Mouse (Mus musculus) heart, adult 8-10 months (tissue): ENCODE data around the gene Tmcc2. TPM values are rescaled to one million over a fixed set of nuclear protein-coding genes. Genes with fewer than 3 reads are reported as not detected.

ENCODE experiments used
- DNase-seq: peaks from one replicate; pipeline ENCODE4 v3.0.0; 2022; ENCODE audit warnings: low spot score
- total RNA-seq, 4 experiments: library from RNA; stranded (reverse); gene quantifications; 2 replicates each; pipeline ENCODE4 v1.2.4; 2022

Tmcc2 gene
- total RNA-seq, 4 experiments from 2014 or later: 27.5 to 31.3 (median 28.9) TPM

DNA sequence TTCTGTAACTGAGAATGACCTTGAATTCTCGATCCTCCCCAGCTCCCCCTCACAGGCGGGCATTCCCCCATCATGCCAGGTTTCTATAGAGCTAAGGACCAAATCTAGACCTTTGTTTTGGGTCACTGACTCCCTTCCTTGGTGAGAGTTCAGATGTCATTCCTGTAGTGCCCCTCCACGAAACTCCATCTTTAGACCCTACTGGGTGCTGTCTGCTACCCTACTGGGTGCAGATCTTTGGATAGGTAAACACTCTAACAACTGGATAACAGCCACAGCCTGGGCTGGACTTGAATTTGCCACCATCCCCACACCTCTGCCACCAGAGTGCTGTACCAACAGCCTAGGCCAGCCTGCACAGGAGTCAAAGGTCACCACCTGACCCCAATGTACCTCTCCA, 48.6 kb downstream of the Tmcc2 start:
- no peak for DNase-seq

DNA sequence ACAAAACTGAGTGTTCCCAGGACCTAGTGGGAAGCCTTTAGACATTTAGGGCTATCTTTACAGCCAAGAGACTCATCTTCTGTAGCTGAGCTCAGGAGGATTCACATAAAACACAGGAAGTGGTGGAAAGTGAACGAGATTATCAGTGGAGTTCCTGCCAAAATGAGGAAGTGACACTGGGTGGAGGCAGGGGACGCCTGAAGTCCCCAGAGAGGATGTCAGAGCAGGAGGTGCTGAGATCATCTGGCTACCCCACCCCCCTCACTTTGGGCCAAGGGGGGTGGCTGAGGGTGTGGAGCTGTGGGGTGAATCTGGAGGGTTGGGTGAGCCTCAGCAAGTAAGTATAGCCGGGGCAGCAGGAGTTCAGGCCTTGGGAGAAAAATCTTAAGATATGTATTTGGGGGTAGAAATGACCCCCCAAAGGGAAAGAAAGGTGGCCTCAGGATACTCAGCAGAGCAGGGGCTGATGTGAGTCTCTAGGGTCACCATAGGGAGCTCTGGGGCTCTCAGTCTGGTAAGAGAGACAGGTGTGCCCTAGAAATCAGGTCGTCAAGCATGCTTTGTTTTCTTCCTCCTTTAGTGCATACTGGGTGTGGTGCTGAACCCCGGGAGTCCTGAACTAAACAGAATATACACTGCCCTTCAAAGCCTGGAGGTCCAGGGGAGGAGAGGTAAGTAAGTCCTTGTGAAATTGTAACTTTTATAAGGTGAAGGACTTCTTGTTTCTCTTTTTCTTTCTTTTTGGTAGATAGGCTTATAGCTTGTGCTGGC, 49.2 kb downstream of the Tmcc2 start:
- DNase-seq: peak; percentile 85

DNA sequence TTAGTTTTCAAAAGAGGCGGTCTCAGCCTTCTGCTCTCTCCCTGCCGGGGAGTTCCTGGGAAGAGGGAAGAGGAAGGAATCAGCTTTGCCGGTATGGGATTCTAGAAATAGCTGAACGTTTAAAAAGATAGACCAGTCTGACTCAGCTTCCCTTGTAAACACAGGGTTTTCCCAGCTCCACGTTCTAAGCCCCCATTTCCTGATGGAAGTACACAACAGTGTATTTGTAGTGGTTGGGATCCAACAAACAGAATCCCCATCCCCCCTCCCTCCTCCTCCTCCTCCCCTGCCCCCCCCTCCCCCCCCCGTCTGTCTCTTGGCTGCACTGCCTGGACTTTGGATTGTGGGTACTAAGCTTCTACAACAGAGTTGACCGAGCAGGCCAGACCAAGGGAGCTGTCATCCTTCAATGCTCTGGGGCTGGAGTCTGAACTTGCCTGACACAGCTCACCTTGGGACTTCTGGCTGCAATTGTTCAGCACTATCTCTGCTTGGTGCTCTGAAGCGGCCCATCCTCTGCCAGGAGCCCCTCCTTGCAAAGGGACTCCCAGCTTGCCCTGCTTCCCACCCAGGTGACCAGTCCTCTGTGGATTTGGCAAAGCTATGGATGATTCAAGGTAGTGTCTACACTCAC, 52.9 kb downstream of the Tmcc2 start:
- DNase-seq: peak; percentile 74

DNA sequence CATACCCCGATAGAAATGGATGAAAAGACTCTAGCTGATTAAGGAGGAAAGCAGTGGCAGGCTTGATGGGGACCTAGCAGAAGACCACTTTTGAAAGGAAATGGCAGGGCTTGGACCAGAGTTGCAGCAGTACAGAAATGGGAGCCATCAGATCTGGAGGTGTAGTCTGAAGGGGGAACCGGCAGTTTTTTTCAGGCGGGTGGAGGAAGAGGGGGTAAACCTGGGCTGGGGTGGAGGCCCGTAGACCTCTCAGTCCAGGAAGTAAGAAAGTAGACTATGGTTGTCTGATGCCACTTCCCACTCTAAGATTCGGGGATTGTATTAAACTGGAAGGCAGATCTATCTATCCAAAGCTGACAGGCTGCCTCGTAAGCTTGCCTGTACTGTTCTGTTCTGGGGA, 54.2 kb downstream of the Tmcc2 start:
- DNase-seq: no peak

DNA sequence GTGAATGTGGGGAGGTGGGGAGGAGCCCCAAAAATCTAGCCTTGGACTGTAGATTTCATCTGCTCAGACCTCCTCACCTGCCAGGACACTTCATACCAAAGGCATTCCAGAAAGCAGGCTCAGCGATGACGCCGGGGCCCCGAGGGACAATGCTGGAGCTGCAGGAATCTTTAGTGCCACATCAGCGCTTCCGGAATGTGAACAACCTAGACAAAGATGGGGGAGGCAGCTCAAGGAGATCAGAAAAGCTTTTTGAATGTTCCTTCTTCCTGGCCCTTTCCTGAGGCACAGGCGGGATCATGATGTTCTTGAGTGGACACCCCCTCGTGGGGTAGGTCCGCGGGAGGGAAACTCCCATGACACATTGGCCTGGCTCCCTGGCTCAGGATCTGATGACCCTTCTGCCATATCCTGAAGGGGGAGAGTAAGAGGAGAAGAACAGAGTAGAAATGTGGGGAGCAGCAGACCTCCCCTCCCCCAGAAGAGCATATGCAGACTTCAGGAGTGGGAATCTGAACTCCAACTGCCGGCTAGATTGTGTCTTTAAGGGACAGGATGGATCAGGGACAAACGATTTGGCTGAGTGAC, 55.6 kb downstream of the Tmcc2 start:
- DNase-seq: peak; percentile 65

DNA sequence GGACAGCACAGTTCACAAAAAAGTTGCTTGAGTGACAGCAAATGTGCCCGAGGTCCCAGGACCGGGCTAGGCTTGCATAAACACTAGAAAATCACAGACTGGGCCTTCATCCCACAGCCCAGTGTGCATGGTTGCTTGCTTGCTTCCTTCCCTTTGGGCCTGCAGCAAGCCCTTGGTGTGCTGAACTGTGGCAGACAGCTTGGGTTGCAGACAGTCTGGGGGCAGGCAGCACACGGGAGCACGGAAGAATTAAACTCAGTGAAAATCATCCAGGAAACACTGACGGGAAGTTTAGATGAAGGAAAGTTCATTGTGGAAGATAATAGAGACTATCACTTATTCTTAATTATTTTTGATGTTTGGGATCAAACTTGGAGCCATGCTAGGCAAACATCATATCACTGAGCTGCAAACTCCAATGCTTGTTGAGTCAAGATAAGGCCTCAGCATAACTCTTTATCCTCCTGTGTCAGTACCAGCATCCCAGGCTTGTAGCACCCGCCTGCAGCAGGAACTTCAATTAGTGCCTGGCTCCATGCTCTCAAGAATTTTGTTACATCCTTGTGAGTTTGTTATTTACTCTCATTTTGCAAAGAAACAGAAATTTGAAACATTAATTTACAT, 56.8 kb downstream of the Tmcc2 start:
- DNase-seq: no peak

DNA sequence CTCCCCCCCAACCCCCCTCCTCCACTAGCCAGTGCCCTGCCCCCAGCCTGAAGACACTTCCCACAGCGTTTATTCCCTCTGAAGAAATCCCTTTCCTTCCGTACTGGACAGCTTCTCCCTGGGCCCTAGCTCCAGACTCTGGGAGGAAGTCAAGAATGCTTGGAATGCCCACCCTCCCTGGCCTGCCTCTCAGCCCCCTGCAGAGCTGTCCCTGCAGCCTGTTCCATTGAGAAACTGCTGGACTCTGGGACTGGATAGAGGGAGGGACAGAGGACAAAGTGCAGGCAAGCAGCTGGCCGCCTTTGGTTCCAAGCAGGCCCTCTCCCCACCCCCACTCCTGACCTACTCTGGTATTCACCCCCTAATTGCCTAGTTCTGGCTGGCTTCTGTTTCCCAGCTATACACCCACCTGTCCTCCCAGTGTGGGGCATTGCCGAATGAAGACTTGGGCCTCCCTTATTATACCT, 57.4 kb downstream of the Tmcc2 start:
- DNase-seq: peak; percentile 76

DNA sequence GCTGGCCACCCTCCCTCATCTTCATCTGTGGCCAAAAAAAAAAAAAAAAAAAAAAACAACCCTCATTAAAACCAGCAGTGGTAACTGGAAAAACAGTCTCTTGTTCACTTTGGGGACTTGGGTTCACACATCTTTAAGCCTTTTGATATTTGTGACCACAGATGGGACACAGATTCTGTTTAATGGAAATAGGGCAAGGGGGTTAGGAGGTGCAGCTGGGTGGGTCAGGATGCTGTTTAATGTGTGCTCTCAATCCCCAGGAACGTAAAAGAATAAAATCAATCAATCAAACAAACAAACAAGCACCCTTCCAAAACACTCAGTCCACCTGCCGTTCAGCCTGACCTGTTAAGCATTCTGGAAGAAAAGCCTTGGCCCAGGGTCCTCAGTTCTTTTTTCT, 57.9 kb downstream of the Tmcc2 start:
- no peak for DNase-seq

DNA sequence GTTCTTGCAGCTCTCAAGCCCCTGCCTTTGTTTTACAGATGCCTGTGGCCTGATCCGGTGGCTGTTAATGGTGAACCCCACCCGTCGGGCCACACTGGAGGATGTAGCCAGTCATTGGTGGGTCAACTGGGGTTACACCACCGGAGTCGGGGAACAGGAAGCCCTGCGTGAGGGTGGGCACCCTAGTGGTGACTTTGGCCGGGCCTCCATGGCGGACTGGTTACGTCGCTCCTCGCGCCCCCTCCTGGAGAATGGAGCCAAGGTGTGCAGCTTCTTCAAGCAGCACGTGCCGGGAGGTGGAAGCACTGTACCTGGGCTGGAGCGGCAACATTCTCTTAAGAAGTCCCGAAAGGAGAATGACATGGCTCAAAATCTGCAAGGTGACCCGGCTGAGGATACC, 59.8 kb downstream of the Tmcc2 start:
- DNase-seq: no peak

DNA sequence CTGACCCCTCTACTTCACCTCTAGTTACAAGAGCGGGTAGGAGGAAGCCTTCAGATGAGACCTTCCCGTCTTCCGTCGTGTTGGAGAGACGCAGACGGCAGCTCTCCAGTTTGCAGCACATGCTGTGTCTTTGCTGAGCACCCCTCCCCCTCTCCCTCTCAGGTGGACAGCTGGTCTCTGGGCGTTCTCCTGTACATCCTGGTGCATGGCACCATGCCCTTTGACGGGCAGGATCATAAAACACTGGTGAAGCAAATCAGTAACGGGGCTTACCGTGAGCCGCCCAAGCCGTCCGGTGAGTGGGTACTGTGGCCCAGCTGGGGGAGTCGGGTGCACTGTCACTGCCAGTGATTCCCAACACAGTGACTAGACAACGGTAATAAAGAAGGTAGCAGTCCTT, 60.7 kb downstream of the Tmcc2 start:
- DNase-seq: no peak

DNA sequence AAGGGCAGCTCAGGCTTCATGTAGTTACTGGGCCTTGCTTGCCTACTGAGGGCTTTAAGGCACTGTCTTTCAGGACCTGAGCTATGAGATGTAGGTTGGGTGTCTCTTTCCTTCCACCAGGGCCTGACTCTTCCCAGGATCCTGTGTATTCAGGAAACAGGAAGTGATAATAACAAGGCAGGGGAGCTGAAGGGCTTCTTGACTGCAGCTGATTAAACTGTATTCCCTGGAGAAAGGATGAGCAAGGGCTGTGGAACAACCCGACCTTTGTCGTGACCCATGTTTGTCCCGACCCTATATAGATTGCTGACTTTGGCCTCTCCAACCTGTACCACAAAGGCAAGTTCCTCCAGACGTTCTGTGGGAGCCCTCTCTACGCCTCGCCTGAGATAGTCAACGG, 61.4 kb downstream of the Tmcc2 start:
- DNase-seq: no peak

DNA sequence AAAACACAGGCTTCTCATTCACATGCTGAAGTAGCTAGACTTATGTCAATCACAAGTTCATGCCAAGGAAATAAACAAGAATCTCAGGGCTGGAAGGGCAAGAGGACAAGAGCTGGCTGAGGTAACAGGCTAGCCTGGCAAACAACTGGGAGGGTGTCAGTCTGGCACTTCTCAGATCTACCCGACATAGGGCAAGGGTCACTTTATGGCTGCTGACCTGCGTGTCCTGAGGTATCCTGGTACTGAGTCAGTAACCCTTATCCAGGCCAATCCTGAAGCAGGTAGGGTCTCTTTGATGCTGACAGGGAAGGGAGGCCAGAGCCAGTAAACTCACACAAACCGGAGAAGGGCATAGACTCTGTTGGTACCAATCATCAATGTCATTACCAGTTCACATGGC, 62.5 kb downstream of the Tmcc2 start:
- DNase-seq: no peak

DNA sequence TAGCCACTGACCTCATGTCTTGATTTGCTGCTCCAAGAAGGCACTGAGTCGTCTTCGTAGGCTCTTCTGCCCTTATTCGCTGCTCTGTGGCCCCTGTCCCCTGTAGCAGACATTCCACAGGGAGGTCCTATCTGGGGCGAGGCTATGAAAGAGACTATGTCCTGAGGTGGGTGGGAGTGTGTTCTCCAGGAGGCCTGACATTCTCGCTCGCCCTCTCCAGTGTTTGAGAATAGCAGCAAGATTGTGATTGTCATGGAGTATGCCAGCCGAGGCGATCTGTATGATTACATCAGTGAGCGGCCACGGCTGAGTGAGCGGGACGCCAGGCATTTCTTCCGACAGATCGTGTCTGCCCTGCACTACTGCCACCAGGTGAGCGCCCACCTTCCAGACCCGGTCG, 63.6 kb downstream of the Tmcc2 start:
- no peak for DNase-seq

DNA sequence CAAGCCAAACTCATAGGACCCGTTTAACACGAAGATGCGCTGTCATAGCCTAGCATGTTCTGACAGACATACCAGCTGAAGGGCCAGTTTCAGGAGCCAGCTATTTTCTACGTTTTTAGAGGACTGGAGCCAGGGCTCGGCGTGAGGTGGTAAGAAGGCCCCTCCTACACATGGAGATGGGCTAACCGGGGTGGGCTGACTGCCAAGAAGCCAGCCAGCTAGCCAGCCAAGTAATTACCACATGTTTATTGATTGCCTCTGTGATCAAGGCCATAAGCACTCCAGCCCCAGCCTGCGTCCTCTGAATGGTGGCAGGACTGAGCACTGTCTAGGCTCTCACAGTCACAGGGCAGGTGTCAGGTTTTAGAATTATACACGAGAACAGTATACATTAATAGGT, 64.3 kb downstream of the Tmcc2 start:
- no peak for DNase-seq

DNA sequence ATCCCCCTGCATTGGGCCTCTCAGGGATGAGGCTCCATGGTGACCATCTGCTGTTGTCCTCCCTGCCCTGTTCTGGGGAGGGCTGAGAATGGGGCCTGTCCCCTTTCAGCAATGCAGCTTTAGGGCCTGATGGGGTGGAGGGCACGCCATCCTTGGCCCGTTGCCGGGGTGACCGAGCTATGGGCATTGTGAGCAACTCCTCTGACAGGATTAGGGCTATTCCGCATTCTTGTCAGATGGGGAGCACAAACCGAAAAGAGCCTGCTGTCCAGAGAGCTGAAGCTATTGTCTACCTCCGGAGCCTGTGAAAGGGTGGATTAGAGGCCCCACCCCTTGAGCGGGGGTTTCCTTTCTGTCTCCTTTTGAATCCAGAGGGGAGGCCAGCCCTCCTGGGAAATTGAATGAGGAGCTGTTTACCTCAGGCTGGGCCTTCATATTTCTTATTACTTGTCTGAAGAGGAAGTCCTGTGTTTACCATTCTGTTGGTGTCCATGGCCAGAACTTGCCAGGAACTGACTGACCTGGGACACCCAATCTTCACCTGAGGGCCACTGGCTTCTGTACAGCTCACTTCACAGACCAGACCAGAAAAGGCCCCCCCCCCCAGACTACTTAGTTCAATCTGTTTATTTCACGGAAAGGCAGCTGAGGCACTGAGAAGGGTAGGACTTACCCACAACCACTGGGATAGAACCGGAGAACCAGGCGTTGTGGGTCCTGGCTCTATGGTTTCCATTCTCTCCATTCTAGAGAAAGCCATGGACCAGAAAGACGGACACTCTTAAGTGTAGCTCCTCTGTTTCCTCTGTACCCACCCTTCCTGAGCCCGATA, 68.2 kb downstream of the Tmcc2 start:
- DNase-seq: no peak

DNA sequence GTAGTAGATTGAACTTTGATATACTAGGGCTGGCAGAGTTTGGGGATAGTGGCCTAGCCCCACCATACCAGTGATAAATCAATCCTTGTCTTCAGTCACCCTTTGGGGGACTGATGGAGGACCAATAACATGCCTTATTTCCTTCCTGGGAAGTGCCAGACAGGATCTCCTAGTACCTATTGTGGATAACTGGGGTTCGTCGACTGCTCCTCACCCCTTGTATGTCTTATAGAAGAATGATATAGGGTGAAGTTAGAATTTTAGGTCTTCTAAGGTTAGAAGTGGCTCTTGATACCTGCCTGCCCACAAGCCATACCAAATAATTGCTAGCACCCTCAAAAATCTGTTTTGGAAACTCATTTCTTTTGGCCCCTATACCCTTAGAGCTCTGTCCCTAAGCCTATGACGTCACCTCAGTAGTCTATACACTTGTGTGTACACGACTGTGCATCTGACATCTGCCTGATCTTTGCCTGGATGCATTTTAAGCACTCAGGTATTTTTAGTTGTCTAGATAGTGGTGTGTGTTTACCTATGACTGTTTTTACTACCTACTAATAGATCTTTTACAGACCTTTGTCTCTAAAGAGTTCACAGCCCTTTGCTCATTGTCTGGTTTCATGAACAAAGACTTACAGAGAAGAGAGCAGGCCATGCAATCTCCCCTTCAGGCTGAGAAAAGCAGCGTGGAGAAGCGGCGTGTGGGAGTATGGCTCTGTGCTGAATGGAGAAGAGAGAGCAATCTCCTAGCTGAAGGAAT, 69.1 kb downstream of the Tmcc2 start:
- DNase-seq: no peak

DNA sequence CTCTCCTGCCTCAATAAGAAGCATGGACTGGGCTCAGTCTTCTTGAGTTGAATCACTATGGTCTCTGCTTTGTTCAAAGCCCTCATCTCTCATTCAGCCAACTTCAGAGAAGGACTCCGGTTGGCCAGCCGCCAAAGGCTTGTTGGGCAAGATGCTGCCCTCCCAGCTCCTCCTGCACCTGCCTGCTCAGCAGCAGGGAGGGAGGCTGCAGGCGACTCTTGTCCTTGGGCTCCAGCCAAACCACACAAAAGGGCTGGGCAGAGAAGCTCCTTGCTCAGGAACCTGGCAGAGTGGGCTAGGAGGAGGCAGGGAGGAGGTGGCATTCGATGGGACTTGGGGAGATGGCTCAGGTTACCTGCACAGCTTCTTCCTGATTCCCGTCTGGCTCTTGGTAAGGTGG, 71.8 kb downstream of the Tmcc2 start:
- DNase-seq: no peak

DNA sequence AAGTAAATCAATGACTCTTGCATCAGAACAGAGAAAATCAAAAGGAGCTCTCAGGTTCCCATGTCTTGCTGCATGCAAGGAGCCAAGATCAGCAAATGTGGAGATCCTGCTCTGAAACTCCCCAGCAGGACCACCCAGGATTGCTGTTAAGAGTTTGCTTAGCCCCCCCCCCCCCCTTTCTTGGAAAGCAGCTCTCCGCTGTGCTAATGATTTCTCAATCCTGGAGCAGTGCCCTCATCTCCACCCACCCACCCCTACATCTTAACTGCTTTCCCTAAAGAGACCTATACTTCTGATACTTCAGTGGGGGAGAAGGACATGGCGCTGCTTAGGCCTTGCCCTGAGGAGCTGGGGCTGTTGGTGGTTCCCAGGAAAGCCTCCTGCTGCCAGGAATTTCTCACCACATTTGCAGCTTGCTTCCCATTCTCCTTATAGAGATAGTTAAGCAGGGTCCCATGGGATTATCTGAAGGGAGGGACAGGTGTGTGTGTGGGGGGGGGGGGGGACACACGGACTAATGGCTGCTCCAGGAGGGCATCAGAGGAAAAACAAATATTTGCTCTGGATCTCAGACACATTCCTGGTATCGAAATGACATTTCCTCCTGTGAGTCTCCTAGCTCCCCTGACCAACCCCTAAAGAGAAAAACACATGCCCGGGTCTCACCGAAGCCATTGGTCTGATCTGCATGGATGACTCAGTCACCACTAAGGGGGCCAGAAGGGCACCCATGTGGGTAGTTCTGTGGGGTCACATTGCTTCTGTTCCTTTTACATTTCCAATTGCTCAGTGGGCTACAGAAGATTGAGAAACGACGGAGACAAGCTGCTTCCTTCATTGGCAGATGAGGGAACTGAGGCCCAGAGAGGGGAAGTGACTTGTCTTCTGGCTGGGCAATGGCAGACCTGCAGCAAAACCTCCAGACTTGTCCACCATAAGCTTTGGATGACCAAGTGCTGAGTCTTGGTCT, 72.9 kb downstream of the Tmcc2 start:
- DNase-seq: no peak

DNA sequence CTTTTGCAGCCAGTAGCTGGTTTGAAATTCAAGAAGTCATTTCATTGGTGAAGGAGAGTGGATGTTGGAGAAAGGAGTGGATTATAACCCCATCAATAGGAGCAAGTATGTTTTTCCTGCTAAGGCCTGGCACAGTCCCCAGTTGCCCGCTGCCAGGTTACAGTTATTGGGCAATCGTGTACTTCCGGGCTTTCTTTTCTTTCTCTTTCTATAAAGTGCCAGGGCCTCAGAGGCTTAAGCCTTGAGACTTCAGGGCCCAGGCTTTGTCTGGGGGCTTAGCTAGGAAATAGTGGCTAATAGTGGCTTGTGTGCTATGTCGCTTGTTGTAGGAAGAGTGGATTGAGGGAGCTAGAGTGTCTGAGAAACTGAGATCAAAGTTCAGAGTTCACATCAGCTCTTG, 73.7 kb downstream of the Tmcc2 start:
- DNase-seq: no peak

DNA sequence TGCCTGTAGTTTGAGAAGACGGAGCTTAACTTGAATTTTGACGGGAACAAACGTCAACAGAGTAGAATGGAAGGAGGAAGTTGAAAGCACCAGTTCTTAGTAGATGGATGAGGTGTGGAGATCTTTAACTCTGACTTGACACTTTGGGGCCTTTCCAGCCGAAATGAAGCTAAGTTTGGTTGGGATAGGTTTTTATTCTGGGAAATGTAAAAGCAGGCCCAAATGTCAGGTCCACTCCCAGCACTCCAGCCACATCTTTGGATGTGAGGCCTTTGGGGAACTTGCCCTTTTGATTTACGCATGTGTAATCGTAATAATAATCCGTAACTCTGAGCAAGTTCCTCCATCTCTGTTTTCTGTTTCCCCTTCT, 74.5 kb downstream of the Tmcc2 start:
- DNase-seq: no peak
